Mouse (Mus musculus) right cerebral cortex, postnatal 4 days (tissue): ENCODE data around the gene Kif22.
A peak's percentile ranks its signal among the peaks of the same experiment; 100 is the strongest.
"Not testable (repeated sequence)": the region's sequence is repeated elsewhere in the genome, so short reads cannot be mapped to it uniquely, and the experiment has no call there.

Experiments
- DNase-seq: peaks from one replicate; pipeline ENCODE4 v3.0.0-alpha.2; 2022

Gene Kif22

DNA sequence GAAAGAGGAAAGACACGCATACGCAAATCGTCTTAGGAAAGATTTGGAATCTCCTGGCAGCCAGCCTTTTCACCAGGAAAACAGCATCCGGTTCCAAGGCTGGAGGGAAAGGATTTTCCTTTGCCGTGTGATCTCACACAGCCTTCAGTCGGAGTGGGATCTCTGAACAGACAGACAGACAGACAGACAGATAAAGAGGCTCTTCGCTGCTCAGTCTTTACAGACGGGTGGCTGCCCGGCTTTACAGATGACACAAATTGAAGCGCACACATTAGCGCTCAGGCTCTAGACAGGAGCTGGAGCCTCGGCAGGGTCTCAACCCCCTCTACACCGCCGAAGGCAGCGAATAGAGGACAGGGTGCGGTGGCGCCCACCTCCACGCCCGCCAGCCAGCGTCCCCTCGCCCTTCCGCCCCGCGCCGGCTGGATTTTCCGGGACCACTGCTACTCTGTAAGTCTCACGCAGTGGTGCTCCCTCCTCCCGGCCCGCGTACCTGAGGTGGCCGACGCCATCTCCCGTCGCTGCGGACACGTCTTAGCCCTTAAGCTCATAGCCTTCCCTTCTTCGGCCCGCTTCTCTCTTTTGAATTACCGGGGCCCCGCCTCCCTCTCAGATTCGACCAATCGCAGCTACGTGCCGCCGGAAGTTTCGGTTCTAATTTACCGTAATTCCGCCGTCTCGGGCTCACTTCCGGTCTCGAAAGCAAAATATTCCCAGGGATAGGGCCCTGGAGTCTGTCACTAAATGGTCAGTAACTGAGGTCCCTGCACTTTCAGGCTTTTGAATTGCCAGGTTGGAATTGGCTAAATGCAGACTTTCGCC is at the start of gene Kif22:
Gene Kif22 (minus strand): TSS at position 621 of the 822 bp plus-strand sequence.
- peak; percentile 88 for DNase-seq

GRCm38 (mm10) chr7:127091114-127091896 is 49.0 kb upstream of the Kif22 start, which contains the start of gene AI467606:
Gene AI467606, plus strand, starts transcription at chr7:127091359.
- no peak for DNase-seq

DNA sequence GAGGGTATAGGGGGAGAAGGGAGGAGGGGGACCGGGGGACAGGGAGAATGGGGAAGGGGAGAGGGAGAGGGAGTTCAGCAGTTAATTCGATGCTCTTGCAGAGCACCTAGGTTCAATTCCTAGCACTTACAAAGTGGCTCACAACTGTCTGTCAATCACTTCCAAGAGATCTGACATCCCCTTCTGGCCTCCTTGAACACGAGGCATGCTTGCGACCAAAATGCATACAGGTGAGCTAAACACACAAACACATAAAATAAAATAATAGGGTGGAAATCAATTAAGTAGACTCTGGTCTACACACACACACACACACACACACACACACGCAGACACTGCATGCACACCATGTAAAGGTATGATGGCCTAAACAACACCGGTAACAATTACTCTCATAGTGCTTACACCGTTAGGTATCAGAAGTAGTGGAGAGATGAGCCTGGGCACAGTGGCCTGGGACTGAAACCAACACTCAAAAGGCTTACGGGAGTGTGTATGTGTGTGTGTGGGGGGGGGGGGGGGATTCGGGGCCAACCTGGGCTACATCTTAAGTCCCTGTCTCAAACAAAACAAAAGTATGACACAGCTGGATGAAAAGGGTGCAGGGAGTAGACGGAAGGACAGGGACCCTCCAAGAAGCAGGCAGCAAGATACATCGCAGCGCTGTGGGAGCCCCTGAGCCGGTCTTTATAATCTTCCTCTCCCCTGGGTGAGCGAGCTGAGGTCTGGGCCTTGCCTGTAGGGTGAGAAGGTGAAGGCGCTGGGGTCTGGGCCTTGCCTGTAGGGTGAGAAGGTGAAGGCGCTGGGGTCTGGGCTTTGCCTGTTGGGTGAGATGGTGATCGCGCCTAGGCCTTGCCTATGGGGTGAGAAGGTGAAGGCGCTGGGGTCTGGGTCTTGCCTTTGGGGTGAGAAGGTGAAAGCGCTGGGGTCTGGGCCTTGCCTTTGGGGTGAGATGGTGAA is 48.2 kb upstream of the Kif22 start:
- DNase-seq = no peak

GRCm38 (mm10) chr7:127088901-127089845 is 46.9 kb upstream of the Kif22 start:
- no peak for DNase-seq

GRCm38 (mm10) chr7:127088083-127088482 is 45.8 kb upstream of the Kif22 start:
- DNase-seq = no peak

- not testable (repeated sequence) for DNase-seq
Observed at GRCm38 (mm10) chr7:127087278-127088010, 45.2 kb upstream of the Kif22 start, which contains the start of gene Zg16. Gene Zg16, minus strand, starts transcription at chr7:127087328.

GRCm38 (mm10) chr7:127085751-127086150 is 43.5 kb upstream of the Kif22 start:
- not testable (repeated sequence) for DNase-seq

DNA sequence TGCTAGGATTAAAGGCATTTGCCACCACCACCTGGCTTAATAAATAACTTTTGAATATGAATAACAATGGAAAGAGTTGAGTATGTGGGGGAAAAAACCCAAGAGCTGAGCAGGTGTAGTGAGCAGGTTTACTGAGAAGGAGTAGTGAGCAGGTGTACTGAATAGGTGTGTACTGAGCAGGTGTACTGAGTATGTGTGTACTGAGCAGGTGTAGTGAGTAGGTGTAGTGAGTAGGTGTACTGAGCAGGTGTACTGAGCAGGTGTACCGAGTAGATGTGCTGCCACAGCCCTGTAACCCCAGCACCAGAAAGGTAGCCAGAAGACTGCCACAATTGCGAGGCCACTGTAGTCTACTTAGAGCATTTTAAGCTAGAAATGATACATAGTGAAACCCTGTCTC is 42.5 kb upstream of the Kif22 start:
- no peak for DNase-seq

DNA sequence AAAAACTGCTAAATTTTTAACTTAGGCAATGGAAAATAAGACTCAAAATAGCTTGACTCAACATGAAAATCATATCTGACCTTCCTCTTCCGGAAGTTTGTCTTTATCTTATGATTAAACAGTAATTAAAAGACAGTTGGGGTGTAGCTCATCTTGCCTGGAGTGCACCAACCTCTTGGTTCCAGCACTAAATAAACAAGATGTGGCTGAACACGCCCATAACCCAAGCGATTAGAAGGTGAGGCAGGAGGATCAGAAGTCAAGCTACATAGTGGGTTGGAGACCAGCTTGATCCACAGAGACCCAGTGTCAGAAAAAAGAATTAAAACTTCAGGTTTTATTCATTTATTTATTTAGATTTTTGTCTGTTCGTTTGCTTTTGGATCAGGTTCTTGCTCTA is 41.4 kb upstream of the Kif22 start:
- DNase-seq = no peak

- DNase-seq = no peak
Observed at GRCm38 (mm10) chr7:127082995-127083394, 40.7 kb upstream of the Kif22 start.

GRCm38 (mm10) chr7:127082271-127082670 is 40.0 kb upstream of the Kif22 start:
- DNase-seq = no peak

DNA sequence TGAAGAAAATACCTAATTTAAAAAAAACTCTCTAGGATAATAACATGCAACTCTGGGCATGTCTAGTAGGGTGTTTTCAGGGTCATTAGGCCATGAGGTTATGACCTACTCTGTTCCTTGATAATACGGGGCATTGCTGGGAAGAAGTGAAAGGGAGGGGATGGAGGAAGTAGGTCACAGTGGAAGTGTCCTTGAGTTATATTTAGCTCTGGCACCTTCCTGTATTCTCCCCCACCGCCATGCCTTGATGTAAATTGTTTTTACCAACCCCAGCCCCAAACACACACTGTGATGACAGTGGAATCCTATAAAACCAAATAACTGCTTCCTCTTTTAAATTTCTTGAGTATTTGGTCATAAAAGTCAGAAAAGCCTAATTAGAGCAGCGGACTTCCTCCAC is 37.8 kb upstream of the Kif22 start:
- no peak for DNase-seq

GRCm38 (mm10) chr7:127077692-127078091 is 35.4 kb upstream of the Kif22 start:
- DNase-seq = no peak

DNA sequence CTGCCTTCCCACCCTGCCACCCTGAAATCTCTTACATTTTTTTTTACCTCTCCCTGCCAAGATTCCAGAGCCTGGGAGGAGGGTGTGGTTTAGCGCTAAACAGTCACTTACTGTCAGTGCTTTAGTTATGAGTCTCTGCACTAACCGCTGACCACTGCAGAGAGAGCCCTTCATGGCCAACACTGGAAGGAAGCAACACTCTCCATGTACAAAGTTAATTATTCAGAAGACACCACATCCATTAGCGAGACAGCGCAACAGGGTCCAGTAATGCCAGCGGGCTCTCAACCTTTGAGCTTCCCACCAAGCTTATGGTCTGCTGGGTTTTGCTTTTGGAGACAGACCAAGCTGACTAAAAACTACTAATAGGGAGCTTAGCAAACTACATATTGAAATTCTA is 33.9 kb upstream of the Kif22 start:
- no peak for DNase-seq

- no peak for DNase-seq
Observed at GRCm38 (mm10) chr7:127073221-127073620, 30.9 kb upstream of the Kif22 start.

DNA sequence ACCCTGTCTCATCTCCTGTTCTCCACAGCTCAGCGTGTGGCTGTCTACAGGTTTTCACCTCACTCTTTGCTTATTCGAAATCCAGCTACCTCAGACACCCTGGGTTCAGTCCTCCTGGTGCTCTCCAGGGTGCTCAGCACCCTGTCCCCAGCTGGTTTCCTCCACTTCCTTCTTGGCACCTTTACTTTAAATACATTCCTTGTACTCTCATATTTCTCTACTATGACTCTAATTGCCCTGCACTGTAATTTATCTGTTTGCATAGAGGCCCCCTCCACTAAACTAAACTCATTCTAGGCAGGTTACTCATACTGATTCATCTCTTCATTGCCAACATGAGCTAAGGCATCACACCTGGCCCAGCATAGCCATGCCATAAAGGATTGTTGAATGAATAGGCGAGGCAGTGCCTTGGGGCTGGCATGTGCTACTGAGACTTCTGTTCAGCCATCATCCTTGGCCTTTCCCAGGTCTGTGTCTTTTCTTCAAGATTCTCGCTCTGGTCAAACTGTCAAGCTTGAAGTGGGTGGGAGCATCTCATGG is 28.7 kb upstream of the Kif22 start:
- DNase-seq = no peak

DNA sequence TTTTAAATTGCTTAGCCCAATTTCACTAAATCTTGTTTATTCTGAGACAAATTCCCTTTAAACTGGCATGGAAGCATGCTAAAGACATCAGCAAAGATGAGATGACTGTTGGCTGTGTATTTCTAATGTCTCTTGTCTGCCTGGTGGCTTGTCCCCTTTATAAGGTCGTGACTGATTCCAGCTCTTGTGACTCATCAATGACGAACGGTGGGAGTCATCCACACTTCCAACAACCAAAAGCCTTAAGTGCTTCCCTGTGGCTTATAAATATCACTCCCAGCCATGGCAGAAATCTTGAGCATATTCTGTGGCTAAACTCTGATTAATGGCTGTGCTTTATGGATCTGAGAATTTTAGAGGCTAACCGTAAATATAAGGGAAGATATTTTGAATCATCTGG is 24.0 kb upstream of the Kif22 start:
- no peak for DNase-seq

DNA sequence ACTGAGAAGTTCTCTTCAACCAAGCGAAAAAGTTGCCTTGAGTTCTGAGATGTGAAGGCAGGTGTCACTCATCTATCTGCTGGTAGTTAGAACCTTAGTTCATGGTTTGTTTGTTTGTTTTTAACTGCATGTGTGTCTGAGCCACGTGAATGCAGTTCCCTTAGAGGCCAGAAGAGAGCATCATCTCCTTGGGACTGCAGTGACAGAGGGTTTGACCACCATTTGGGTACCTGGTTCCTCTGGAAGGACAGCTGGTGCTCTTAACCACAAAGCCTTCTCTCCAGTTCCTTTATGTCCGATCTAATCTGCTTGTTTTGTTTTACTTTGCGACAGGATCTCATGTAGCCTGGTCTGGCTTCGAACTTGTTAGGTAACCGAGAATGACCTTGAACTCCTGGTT is 23.3 kb upstream of the Kif22 start:
- DNase-seq = no peak

DNA sequence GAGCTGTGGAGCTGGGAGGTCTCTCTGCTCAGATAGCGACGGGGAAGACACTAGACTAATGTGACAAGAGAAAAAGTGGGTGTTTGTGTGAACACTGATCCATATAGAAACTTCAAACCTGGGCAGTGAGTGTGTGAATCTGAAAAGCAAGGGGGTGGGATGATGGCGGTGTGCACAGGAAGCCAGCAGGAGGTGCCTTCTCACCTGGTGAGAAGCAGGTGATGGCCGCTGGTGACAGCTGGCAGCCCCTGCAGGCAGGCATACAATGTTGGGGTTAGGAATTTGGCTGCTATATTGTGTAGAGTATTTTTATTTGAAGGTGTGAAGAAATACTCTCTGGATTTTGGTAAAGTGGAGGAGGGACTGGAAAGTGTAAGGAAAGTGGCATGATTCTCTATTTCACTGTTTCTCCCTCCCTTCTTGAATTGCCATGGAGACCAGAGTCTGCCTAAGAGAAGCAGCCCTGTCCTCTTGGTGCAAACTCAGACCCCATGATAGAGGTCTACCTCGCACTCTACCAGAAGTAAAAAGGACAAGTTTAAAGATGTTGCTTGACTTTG is 12.8 kb upstream of the Kif22 start:
- DNase-seq = no peak

DNA sequence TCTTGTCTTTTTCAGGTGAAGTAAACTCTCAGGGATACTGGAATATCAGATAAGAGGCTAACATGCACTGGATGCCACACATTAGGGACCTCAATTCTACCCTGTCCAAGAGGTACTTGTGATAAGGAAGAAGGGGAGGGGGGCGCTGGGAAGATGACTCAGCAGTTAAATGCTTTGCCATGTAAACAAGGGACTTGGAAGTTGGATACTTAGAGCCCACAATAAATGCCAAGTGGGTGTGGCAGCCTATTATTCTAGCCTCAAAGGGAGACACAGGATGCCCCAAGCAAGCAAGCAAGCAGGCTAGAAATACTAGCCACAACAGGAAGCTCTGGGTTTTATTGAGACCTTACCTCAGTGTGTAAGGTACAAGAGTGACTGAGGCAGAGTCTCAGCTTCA is 11.0 kb downstream of the Kif22 start:
- no peak for DNase-seq
